Mouse (Mus musculus) stomach, embryonic 14.5 days (tissue): ENCODE measurements around the gene Ears2. TPM values are rescaled to one million over a fixed set of nuclear protein-coding genes. Genes with fewer than 3 reads are reported as not detected.

Source experiments
- ATAC-seq: fragments of 200-750 bp; cut with Nextera tagmentation; 2 replicates; pipeline ENCODE4 v1.8.0; 2017; ENCODE audit warnings: low read depth, moderate TSS enrichment; ENCODE audit not compliant: insufficient number of reproducible peaks, insufficient read depth, low FRiP score
- H3K27ac ChIP-seq: fragments of 300-500 bp; sonication (generic); 2 replicates; pipeline ENCODE4 v1.5.1; 2014; ENCODE audit warnings: mild to moderate bottlenecking, low read length, moderate library complexity, mixed read lengths
- H3K27me3 ChIP-seq: fragments of 300-500 bp; sonication (generic); 2 replicates; pipeline ENCODE4 v1.6.1; 2014; ENCODE audit warnings: low read length, control low read depth, mixed read lengths; ENCODE audit not compliant: control insufficient read depth, insufficient read depth
- H3K36me3 ChIP-seq: fragments of 300-500 bp; sonication (generic); 2 replicates; pipeline ENCODE4 v1.6.1; 2014; ENCODE audit warnings: mild to moderate bottlenecking, control low read depth, low read length, moderate library complexity, mixed read lengths; ENCODE audit not compliant: control insufficient read depth, insufficient read depth
- H3K4me1 ChIP-seq: fragments of 300-500 bp; sonication (generic); 2 replicates; pipeline ENCODE4 v1.6.1; 2014; ENCODE audit warnings: low read length, control low read depth, mixed read lengths; ENCODE audit not compliant: control insufficient read depth, insufficient read depth
- H3K4me2 ChIP-seq: fragments of 300-500 bp; sonication (generic); replicated peaks from 2 replicates; pipeline ENCODE4 v1.6.1; 2014; ENCODE audit warnings: low read depth, low read length, control low read depth
- H3K4me3 ChIP-seq: fragments of 300-500 bp; sonication (generic); 2 replicates; pipeline ENCODE4 v1.5.1; 2014; ENCODE audit warnings: low read depth, low read length, control low read depth
- H3K9ac ChIP-seq: fragments of 300-500 bp; sonication (generic); replicated peaks from 2 replicates; pipeline ENCODE4 v1.6.1; 2014; ENCODE audit warnings: low read depth, mild to moderate bottlenecking, control low read depth, low read length, moderate library complexity, mixed read lengths
- H3K9me3 ChIP-seq: fragments of 300-500 bp; sonication (generic); 2 replicates; pipeline ENCODE4 v1.6.1; 2016; ENCODE audit warnings: low read depth, low read length, control low read depth; ENCODE audit not compliant: control insufficient read depth
- WGBS: fragments of 180-500 bp; shearing (Covaris S2); extraction: QIAGEN DNeasy Blood & Tissue Kit; methylation state at CpG from one replicate; pipeline ENCODE4 v1.1.7; 2014; 5-methylcytosine and 5-hydroxymethylcytosine counted together
- polyA plus RNA-seq: library from polyadenylated mRNA; unstranded; fragments of >200 nt; fragmentation: Nextera tagmentation; extraction: Ambion mirVana; gene quantifications from 2 replicates; pipeline ENCODE4 v1.2.1, GENCODE M21; 2014

Gene Ears2
- polyA plus RNA-seq, 1 experiment from 2014 or later: 18.7 TPM

DNA sequence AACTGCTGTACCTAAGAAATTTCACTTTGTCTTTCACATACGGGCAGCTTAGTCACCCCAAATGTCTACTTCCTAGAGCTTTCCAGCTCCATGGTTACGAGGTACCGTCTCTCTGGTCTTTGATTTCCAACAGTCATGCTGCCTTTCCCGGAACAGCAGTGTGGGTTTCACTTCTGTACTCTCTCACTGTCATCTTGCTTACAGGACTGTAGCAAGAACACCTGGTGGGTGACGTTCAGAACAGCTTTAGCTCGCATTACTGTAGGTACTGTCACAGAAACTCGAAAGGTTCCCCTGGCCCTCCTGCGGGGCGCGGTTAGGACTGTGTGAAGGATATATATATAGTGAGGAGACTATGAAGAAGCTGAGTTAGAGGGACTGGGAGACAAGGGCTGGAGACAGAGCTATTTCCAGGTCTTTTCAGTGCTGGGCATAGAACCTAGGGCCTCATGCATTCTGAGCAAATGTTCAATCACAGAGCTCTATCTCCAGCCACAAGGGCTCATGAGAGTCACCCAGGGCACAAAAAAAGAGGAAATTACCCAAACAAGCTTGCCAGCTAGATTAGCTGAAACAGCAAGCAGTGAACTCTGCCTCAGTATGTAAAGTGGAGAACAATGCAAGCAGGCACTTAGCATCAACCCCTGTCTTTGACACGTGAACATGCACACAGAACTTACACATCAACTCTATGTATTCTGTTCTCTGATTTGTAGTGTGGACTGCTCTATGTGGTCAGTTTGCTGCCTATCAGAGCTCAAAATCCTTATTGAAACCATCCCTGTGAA, 20.3 kb upstream of the Ears2 start:
- H3K9me3 ChIP-seq: no peaks in the 10 kb centered on the region
- H3K27me3 ChIP-seq: no peaks in the 10 kb centered on the region
- H3K36me3 ChIP-seq: peaks cover 68% of the 10 kb centered on the region
- H3K9ac ChIP-seq: no peak overlapping the region
- WGBS: 89% methylated on average over 11 of the region's 11 CpGs
- H3K4me1 ChIP-seq: no peaks in the 10 kb centered on the region
- H3K27ac ChIP-seq: no peak overlapping the region
- H3K4me3 ChIP-seq: no peak overlapping the region
- ATAC-seq: no peak
- no peak overlapping the region for H3K4me2 ChIP-seq

- Histone ChIP-seq H3K27ac (no peak overlapping the region), H3K4me1 (no peaks in the 10 kb centered on the region), H3K4me2 (no peak overlapping the region), H3K4me3 (no peak overlapping the region), H3K36me3 (peaks cover 68% of the 10 kb centered on the region), H3K9ac (no peak overlapping the region), H3K9me3 (no peaks in the 10 kb centered on the region), H3K27me3 (no peaks in the 10 kb centered on the region)
- 88% methylated on average over 1 of the region's 1 CpGs for WGBS
- ATAC-seq: no peak
Measured at GRCm38 (mm10) chr7:122081071-122081470, 14.0 kb upstream of the Ears2 start.

- no peak overlapping the region for H3K4me3 ChIP-seq
- no peak overlapping the region for H3K27ac ChIP-seq
- H3K27me3 ChIP-seq: no peaks in the 10 kb centered on the region
- H3K9me3 ChIP-seq: no peaks in the 10 kb centered on the region
- 89% methylated on average over 8 of the region's 8 CpGs for WGBS
- H3K36me3 ChIP-seq: peaks cover 69% of the 10 kb centered on the region
- no peak for ATAC-seq
- no peak overlapping the region for H3K9ac ChIP-seq
- H3K4me1 ChIP-seq: no peaks in the 10 kb centered on the region
- H3K4me2 ChIP-seq: no peak overlapping the region
Measured at GRCm38 (mm10) chr7:122079798-122080554, 12.9 kb upstream of the Ears2 start.

DNA sequence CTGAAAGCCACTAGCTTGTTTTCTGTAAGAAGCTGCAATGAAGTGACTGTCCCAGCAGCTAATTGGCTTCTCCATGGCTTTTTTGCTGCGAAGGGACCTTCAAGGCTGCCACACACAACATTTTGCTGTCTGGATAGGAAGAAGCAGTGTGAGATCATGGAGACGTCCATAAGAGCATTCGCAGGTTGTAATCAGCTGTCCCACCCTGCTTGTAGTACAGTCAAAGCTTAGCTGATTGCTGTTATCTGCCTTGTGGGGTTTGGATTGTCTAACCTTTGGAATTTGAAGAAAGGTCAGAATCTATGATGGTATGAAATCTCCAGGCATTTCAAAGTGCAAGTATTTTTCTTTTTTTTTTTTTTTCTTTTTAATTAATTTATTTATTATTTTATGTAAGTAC, 7.3 kb upstream of the Ears2 start:
- WGBS: 85% methylated on average over 3 of the region's 3 CpGs
- no peak for ATAC-seq
- H3K9ac ChIP-seq: no peak overlapping the region

DNA sequence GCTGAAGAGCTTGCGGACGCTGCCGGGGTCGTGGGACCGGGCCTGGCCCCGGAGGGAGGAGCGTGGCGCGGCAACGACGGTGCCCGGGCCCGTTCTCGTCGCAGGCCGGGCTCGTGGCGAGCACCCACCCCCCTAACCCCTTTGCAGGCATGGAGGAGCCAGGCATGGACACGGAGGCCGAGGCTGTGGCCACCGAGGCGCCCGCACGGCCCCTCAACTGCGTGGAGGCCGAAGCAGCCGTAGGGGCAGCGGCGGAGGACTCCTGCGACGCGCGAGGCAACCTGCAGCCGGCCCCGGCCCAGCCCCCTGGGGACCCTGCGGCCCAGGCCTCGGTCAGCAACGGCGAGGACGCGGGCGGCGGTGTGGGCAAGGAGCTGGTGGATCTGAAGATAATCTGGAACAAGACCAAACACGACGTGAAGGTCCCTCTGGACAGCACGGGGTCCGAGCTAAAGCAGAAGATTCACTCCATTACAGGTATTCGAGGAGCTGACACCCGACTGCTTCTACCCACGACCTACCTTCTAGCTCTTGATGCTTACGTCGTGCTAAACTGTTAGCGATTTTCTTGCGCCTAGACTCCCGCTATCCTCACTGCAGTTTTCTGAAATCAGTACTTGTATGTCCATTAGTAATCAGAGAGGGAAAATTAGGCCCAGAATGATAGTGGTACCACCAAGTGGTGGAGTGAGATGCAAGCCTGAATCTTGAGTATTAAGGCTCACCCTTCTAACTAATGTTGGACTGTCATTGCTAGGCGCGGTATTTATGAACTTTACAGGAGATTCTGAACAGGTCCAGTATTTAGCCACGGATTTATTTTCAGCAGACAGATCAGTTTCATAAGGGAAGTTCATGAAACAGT, 686 bp upstream of the Ears2 start:
- Histone ChIP-seq H3K36me3 (peaks cover 31% of the 10 kb centered on the region), H3K4me2 (peak overlapping the region; percentile 73), H3K4me1 (peaks cover 15% of the 10 kb centered on the region; the same call in 1 of the 2 replicates), H3K9ac (peak overlapping the region; percentile 89), H3K27me3 (no peaks in the 10 kb centered on the region), H3K4me3 (peak overlapping the region; percentile 64), H3K27ac (peak overlapping the region; percentile 94), H3K9me3 (no peaks in the 10 kb centered on the region)
- 2% methylated on average over 58 of the region's 58 CpGs for WGBS
- no peak for ATAC-seq

More for the DNA sequence above, 7.3 kb upstream of the Ears2 start:
- H3K9me3 ChIP-seq: no peaks in the 10 kb centered on the region
- peaks cover 1% of the 10 kb centered on the region; the same call in 1 of the 2 replicates for H3K4me1 ChIP-seq
- no peaks in the 10 kb centered on the region for H3K27me3 ChIP-seq
- peaks cover 77% of the 10 kb centered on the region for H3K36me3 ChIP-seq
- H3K4me2 ChIP-seq: no peak overlapping the region
- no peak overlapping the region for H3K4me3 ChIP-seq
- no peak overlapping the region for H3K27ac ChIP-seq

DNA sequence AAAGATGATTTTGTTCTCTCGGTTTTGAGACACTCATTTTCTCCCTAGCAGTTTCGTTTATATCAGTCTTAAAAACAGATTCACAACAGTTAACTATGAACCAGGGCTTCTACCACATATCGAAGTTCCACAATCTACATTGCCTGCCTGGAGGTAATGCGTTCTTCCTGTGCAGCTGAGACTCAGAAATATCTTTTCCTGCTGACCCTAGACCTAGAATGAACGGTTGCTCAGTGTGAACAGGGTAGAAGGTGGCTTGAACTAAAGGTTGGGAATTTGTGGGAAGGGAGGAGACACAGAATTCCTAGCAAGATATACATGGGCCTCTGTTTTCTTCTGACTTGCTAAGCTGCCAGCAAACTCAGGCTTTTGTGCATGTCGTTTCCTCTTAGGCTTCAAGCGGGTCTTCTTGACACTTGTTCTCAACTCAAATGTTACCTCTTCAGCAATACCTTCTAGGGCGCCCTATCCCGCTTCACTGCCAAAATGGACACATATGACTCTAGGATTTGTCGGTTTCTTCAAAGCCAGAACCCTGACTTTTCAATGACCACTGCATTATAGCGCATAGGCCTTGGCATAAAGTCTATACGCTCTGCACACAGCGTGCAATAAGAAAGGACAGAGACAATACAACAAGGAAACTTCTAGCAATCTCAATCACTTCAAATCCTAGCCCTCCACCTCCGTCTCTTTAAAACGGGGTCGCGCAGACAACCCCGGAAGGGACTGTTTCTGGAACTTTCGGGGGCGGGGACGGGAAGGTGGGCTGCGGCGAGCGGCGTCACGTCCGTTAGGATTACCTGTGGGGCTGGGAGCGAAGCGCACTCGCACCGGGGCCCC, 740 bp downstream of the Ears2 start:
- Histone ChIP-seq H3K9ac (peak overlapping the region; percentile 89), H3K4me1 (peaks cover 15% of the 10 kb centered on the region; the same call in 1 of the 2 replicates), H3K9me3 (no peaks in the 10 kb centered on the region), H3K36me3 (peaks cover 19% of the 10 kb centered on the region), H3K4me2 (peak overlapping the region; percentile 60), H3K27me3 (no peaks in the 10 kb centered on the region), H3K27ac (peak overlapping the region; percentile 94), H3K4me3 (peak overlapping the region; percentile 64)
- WGBS: 13% methylated on average over 31 of the region's 31 CpGs
- no peak; the same call in 1 of the 2 replicates for ATAC-seq

GRCm38 (mm10) chr7:122065656-122066055, 1.4 kb downstream of the Ears2 start:
- peaks cover 15% of the 10 kb centered on the region; the same call in 1 of the 2 replicates for H3K4me1 ChIP-seq
- WGBS: 46% methylated on average over 1 of the region's 1 CpGs
- H3K27me3 ChIP-seq: no peaks in the 10 kb centered on the region
- H3K4me3 ChIP-seq: peak overlapping the region; percentile 64; the same call in 1 of the 2 replicates
- H3K36me3 ChIP-seq: peaks cover 17% of the 10 kb centered on the region
- no peak overlapping the region for H3K9ac ChIP-seq
- peak overlapping the region; percentile 60 for H3K4me2 ChIP-seq
- H3K9me3 ChIP-seq: no peaks in the 10 kb centered on the region
- H3K27ac ChIP-seq: no peak overlapping the region
- no peak for ATAC-seq
